Mouse (Mus musculus) erythroblast, embryonic 14.5 days (primary cell): ENCODE measurements around the gene Fam107a.

Experiments
- GATA1 ChIP-seq: IDR thresholded peaks from 2 replicates; pipeline ENCODE4 v1.6.1; 2012; ENCODE audit warnings: low read length, inconsistent platforms, mixed read lengths
- TAL1 ChIP-seq: IDR thresholded peaks from 3 replicates; pipeline ENCODE4 v1.6.1; 2012; ENCODE audit warnings: low read length, inconsistent platforms, mixed read lengths

DNA sequence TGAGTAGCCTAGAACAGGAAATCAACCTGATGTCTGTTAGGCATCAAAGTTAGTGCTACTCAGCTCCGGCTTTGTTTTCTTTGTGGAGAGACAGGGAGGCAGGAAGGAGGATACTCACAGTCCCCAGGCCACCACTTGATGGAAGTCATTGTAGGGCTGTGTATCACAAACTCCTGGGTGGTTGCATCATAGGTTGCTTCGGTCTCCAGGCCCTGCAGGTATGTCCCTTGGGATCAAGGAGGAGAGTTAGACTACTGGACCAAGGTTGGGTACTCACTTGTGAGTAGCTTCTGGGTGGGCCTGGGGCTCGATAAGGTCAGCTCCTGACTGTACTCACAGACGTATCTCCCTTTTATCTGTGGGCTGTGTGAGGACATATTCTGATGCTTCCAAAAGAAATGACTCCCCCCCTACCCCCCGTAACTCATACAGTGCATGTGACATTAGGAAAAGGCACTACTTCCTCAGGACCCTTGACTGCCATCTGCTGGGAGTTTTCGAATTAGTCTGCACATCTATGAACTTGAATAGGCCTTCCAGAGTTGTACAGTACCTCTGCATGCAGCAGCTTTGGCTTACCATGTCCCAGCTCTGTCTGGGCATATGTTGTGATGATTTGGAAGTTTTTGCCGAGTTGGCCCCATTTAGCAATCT lies 62.6 kb downstream of the Fam107a start:
- TF ChIP-seq GATA1 (no peak), TAL1 (no peak)
